Mouse (Mus musculus): ENCODE data around the gene Cntn2. TPM values are rescaled to one million over a fixed set of nuclear protein-coding genes. Genes with fewer than 3 reads are reported as not detected.

The Cntn2 gene
- total RNA-seq, 2 experiments from 2014 or later: 3.9 to 7.8 TPM

DNA sequence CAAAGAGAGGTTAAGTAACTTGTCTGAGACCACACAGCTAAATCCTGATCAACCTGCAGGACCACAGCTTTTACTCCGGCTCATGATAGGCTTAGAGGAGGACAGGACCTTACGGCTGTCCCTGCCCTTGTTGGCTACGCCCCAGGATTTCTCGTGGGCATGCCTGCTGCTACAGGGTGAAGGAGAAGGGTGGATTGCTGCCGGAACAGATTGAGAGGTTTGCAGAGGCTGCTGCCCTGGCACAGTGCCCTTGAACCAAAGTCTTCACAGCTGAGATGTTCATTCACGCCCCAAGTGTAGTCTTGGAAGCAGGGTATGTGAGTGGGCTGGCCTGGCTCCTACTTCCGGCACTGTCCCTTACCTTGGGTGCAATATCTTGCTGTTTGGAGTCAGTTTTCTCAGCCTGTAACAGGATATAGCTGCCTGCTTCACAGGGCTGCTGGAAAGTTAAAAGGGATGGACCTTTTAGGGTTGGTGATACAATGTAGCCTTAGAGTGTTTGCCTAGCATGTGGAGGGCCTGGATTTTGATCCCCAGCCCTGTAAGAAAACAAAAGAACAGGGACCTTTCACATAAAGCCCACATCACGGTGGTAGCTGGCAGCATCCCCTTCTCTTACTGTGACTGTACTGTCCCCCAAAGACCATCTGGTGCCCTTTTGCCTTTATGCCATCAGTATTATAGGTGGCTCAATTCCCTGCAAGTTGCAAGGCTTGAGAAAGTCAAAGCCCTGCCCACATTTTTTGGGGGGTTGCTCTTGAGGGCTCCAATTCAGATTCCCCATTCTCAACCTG is 18.0 kb upstream of the Cntn2 start:
- intact Hi-C loops (cut with DNase I): no loop called here

GRCm38 (mm10) chr1:132559045-132559444 is 16.0 kb upstream of the Cntn2 start:
- no peak for DNase-seq (ENCODE audit: low spot score)
- intact Hi-C loops (cut with DNase I): no loop called here

More for the DNA sequence above, 18.0 kb upstream of the Cntn2 start:
- DNase-seq (ENCODE audit: low spot score): no peak

- DNase-seq (ENCODE audit: low spot score): no peak
- intact Hi-C loops (cut with DNase I): no loop called here
Measured at GRCm38 (mm10) chr1:132557901-132558631, 15.0 kb upstream of the Cntn2 start.

DNA sequence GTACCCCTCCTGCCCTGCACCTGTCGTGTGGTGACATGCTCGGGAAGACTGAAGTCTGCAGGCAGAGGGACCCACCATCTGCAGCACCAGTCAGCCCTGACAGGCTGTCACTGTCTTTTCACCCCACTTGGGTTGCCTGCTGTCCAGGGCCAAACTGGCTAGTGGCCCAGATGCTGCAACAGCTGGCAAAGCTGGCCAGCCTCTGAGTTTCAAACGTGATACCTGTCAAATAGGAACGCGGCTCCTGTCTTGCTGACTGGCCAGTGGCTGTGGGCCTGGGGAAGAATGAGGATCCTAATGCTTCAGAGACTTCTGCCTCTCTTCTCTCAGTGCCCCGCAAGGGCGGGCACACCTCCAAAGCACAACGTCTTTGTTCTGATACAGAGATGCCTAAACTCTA is 733 bp upstream of the Cntn2 start:
- intact Hi-C loops (cut with DNase I): no loop called here

GRCm38 (mm10) chr1:132541824-132542599 is 1.0 kb downstream of the Cntn2 start:
- intact Hi-C loops (cut with DNase I): no loop called here
- no peak for DNase-seq (ENCODE audit: low spot score)

More for the DNA sequence above, 733 bp upstream of the Cntn2 start:
- no peak for DNase-seq (ENCODE audit: low spot score)

DNA sequence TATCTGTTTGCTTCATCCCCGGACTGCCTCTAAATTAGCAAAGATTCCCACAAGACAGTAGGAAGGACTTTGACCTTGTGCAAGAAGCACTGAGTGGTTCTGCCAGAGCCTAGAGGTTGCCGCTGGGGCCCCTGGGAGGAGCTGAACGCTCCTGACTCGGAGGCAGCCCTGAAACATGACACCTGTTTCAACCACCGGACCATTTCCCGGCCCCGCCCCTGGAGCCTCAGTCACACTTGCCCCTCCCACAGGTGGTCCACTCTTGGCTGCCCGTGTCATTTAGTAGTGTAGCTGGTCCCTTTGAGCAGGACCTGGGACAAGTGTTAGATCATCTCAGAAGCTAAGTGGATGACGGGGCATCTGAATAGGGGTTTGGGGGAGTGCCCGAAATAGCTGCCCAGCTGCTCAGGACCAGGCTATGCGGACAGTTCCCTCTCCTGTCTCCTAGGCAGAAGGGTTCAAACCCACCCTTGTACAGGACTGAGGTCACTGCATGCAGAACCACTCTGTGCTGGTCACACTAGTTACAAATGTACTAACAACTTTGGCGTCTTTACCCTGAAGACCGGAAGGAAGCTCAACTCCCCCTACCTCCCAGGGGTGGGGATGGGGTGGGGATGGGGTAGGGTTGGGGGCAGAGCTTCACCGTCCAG is 1.8 kb downstream of the Cntn2 start:
- no peak for DNase-seq (ENCODE audit: low spot score)
- intact Hi-C loops (cut with DNase I): no loop called here

GRCm38 (mm10) chr1:132540701-132541100 is 2.4 kb downstream of the Cntn2 start:
- no peak for DNase-seq (ENCODE audit: low spot score)
- intact Hi-C loops (cut with DNase I): no loop called here

GRCm38 (mm10) chr1:132537736-132538135 is 5.3 kb downstream of the Cntn2 start:
- intact Hi-C loops (cut with DNase I): no loop called here
- no peak for DNase-seq (ENCODE audit: low spot score)

DNA sequence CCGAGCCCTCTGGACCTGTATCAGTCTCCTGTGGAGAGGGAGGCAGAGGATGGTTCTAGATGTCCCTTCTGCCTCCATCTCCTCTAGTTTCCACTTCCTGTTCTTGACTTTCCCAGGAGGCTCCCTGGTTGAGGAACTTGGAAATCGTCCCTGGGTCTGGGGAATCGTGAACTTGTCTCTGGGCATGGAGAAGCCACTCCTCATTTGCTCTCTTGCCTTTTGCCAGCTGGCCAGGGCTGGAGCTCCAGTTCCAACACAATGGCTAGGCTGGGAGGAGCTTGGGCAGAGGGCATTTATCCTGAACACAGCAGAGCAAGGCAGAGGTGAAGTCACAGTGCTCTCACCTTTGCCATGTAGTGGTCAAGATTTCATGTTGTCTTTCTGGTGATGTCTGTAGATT is 6.6 kb downstream of the Cntn2 start:
- no peak for DNase-seq (ENCODE audit: low spot score)
- intact Hi-C loops (cut with DNase I): no loop called here

GRCm38 (mm10) chr1:132535541-132535940 is 7.5 kb downstream of the Cntn2 start:
- DNase-seq (ENCODE audit: low spot score): no peak
- intact Hi-C loops (cut with DNase I): no loop called here

- no peak for DNase-seq (ENCODE audit: low spot score)
- intact Hi-C loops (cut with DNase I): no loop called here
Measured at GRCm38 (mm10) chr1:132533840-132534239, 9.2 kb downstream of the Cntn2 start.

GRCm38 (mm10) chr1:132532521-132532920 is 10.5 kb downstream of the Cntn2 start:
- DNase-seq (ENCODE audit: low spot score): no peak
- intact Hi-C loops (cut with DNase I): no loop called here

- DNase-seq (ENCODE audit: low spot score): no peak
- intact Hi-C loops (cut with DNase I): no loop called here
Measured at GRCm38 (mm10) chr1:132530631-132531191, 12.3 kb downstream of the Cntn2 start.

DNA sequence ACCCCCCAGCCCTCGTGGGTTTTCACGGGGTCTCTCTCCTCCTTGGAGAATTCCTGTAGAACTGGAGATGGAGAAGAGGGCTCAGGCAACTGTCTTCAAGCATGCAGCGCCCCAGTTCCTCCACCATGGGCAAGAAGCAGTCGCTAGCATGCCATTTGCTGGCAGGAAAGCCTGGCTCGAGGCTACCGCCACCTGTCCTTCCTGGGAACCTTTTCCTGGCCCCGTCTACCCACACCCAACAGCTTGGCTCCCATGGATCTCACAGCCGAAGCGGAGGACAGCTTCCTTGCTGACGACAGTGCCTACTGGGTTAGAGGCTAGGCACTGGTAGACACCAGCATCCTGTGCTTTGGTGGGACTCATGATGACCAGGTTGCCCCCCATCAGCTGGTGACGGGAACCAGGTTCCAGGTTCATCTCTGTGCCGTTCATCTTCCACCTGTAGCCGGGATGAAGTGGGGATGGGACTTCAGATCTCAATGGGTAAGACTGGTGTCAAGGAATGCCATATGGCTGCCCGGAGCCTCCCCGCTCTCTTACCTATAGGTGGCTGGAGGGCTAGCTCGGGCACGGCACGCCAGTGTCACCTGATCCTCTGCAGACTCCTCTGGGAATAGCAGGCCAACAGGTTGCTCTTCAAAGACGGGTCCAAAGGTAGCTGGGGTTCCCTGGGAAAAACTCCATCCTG is 14.3 kb downstream of the Cntn2 start:
- DNase-seq (ENCODE audit: low spot score): no peak
- intact Hi-C loops (cut with DNase I): no loop called here

GRCm38 (mm10) chr1:132528071-132528470 is 15.0 kb downstream of the Cntn2 start:
- DNase-seq (ENCODE audit: low spot score): no peak
- intact Hi-C loops (cut with DNase I): no loop called here

DNA sequence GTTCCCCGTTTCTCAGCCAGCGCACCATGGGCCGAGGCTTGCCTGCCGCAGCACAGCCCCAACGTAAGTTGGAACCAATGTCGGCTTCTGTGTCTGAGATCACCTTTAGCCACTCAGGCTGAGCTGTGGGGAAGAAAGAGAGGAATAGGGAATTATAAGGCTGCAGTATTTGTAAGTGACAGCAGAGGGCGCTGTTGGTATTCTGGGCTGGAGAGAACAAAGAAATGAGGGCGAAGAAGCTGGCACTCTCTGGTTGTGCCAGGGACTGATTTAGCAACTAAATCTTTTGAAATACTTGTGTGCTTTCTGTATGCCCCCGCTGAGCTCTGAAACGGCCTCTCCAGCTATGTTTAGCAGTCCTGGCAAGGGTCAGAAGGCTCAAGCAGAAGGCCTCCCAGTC is 17.2 kb downstream of the Cntn2 start:
- no peak for DNase-seq (ENCODE audit: low spot score)
- intact Hi-C loops (cut with DNase I): loop anchor here (1.0 kb wide), 1 partner anchor 68 kb away; no protein-coding TSS in a partner anchor

- DNase-seq (ENCODE audit: low spot score): no peak
- intact Hi-C loops (cut with DNase I): no loop called here
Measured at GRCm38 (mm10) chr1:132523920-132524319, 19.1 kb downstream of the Cntn2 start.

- intact Hi-C loops (cut with DNase I): no loop called here
- DNase-seq (ENCODE audit: low spot score): no peak
Measured at GRCm38 (mm10) chr1:132523048-132523447, 20.0 kb downstream of the Cntn2 start.

- intact Hi-C loops (cut with DNase I): loop anchor here (2.0 kb wide), 1 partner anchor 154 kb away; no protein-coding TSS in a partner anchor
- DNase-seq (ENCODE audit: low spot score): no peak
Measured at GRCm38 (mm10) chr1:132520764-132521163, 22.3 kb downstream of the Cntn2 start.

Measured in heart, postnatal 25 days (tissue).